Mouse (Mus musculus) urinary bladder, postnatal 14 days (tissue): ENCODE data around the gene 1700086D15Rik.

Experiments used
- DNase-seq: peaks from one replicate; pipeline ENCODE4 v3.0.0; 2021; ENCODE audit warnings: low spot score

Gene 1700086D15Rik

DNA sequence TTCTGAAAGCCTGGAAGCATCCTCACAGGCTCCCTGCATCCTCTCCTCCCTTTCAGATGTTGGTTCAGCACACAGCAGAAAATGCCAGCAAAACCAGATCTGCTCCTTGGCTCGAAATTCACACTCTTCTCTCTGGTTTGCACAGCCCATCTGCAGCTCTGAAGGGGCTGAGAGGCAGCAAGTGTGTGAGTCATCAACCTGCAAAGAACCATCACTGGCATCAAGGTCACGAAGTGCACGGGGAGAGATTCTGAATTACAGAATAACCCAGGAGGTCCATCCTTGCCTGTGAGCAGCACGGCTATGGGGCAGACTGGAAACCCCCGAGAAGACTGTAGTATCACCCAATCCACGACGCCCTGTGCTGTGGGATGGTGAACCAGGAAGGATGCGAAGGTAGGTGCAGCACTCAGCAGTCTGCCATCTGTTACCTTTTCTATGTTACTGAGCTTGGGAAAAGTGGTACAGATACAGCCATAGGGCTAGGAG lies 24.4 kb downstream of the 1700086D15Rik start:
- DNase-seq = no peak

- no peak for DNase-seq
Measured at GRCm38 (mm10) chr11:65133661-65134060, 26.0 kb downstream of the 1700086D15Rik start.

- no peak for DNase-seq
Measured at GRCm38 (mm10) chr11:65129110-65129509, 30.6 kb downstream of the 1700086D15Rik start.

- peak; percentile 34 for DNase-seq
Measured at GRCm38 (mm10) chr11:65128666-65129065, 31.0 kb downstream of the 1700086D15Rik start.

DNA sequence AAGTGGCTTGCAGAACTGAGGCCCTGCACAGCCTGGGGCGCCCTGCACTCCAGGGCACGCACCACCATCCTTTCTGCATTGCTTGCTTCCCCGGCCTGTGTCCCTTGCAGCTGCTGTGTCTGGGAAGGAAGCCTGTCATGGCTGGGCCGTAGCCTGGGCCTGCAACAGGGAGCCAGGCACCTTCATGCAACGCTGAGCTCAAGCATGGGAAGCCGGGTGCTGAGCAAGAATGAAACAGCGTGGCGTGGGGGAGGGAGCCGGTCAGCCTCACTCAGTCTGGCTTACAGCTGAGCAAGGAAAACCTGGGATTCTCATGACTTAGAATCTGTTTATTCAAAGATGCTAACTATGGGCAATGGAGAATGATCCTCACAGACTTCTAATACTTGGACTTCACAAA lies 33.1 kb downstream of the 1700086D15Rik start:
- DNase-seq = peak; percentile 14

- no peak for DNase-seq
Measured at GRCm38 (mm10) chr11:65124913-65125418, 34.7 kb downstream of the 1700086D15Rik start.

DNA sequence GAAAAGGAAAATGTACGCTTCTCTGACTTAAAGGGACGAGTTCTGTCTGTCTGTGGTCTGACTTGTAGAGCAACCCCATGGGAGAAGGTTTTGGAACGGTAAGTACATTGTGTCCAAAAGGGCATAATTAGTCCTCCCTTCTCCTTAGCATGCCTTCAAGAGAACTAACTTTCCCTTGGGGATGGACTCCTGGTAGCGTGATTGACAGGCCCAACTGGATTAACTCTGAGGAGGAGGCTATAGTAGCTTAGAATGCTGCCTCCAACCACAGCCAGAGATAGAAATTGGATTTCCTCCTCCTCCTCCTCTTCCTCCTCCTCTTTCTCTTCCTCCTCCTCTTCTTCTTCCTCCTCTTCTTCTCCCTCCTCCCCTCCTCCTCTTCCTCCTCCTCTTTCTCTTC lies 39.4 kb downstream of the 1700086D15Rik start:
- no peak for DNase-seq

GRCm38 (mm10) chr11:65115811-65116210 lies 43.9 kb downstream of the 1700086D15Rik start:
- DNase-seq = no peak

DNA sequence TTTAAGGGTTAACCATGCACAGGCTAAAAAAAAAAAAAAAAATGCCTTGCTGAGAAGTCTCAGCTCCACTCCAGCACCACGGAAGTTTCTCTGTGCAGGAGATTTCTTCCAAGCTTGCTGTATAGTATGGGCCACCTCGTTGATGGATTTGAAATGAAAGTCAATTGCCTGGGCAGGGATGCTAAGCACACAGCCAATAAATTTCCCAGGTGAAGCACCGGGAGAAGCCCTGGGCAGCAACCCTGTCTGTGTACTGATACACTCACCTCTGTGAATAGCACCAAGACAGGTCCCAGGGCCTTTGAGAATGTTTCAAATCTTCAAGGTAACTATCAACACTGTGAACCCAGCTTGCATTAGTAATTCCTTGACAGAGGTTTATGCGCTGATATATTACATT lies 47.6 kb downstream of the 1700086D15Rik start:
- no peak for DNase-seq

GRCm38 (mm10) chr11:65111651-65112050 lies 48.0 kb downstream of the 1700086D15Rik start:
- no peak for DNase-seq

- DNase-seq = no peak
Measured at GRCm38 (mm10) chr11:65110058-65110457, 49.6 kb downstream of the 1700086D15Rik start.

- no peak for DNase-seq
Measured at GRCm38 (mm10) chr11:65107734-65108171, 51.9 kb downstream of the 1700086D15Rik start.

DNA sequence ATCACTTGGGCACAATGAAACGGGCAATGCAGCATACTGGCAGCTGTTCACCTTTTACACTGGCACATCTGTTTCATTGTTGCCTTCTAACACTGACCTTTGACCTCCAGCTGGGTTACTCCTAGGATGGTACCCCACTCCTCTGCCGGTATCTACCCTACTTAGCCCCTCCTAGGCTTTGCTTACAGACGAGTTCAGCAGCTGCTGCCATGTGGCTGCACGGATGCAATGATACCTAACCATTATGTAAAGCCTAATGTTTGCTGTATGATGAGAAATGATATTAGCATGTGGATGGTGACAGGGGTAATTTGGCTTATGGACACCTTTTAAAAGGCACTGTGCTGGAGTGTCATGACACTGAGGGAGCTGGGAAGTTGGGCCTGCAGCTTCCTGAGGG lies 52.5 kb downstream of the 1700086D15Rik start:
- DNase-seq = no peak

- no peak for DNase-seq
Measured at GRCm38 (mm10) chr11:65104076-65104475, 55.6 kb downstream of the 1700086D15Rik start.
